Mouse (Mus musculus): Measurements from ENCODE around the gene Zfp52. TPM values are rescaled to one million over a fixed set of nuclear protein-coding genes. Genes with fewer than 3 reads are reported as not detected.

Zfp52 gene
- polyA plus RNA-seq, 1 experiment from 2014 or later: 3.3 TPM

GRCm38 (mm10) chr17:21566728-21567349 is 31.5 kb downstream of the Zfp52 start, which contains the start of gene Zfp948:
Zfp948 (plus strand) TSS chr17:21567008.
- Histone ChIP-seq H3K9me3 (no peaks in the 10 kb centered on the region), H3K4me2 (peak within 1 kb of the TSS; percentile 77), H3K4me3 (peak within 1 kb of the TSS; percentile 86), H3K9ac (peak within 1 kb of the TSS; percentile 89), H3K36me3 (peaks cover 25% of the 10 kb centered on the region), H3K4me1 (peaks cover 21% of the 10 kb centered on the region), H3K27me3 (replicated peaks) (no peaks in the 10 kb centered on the region), H3K27ac (replicated peaks) (peak within 1 kb of the TSS; percentile 90)
- ATAC-seq (ENCODE audit: extremely low read depth, insufficient number of reproducible peaks, low FRiP score, low TSS enrichment): peak; percentile 89
- under 1% methylated on average over 29 of the region's 29 CpGs for WGBS

GRCm38 (mm10) chr17:21567696-21568095 is 32.4 kb downstream of the Zfp52 start:
- WGBS: 50% methylated on average over 1 of the region's 1 CpGs

GRCm38 (mm10) chr17:21579080-21579479 is 43.7 kb downstream of the Zfp52 start:
- ATAC-seq (ENCODE audit: extremely low read depth, insufficient number of reproducible peaks, low FRiP score, low TSS enrichment): no peak
- Histone ChIP-seq H3K9me3 (no peaks in the 10 kb centered on the region), H3K27ac (replicated peaks) (no peak overlapping the region), H3K36me3 (peaks cover 71% of the 10 kb centered on the region), H3K4me1 (0 out of 2 replicates have a peak, but pooled peaks cover 2% of the 10 kb centered on the region), H3K27me3 (replicated peaks) (no peaks in the 10 kb centered on the region), H3K4me3 (no peak overlapping the region), H3K4me2 (no peak overlapping the region), H3K9ac (no peak overlapping the region)
- WGBS: 71% methylated on average over 1 of the region's 1 CpGs

More at GRCm38 (mm10) chr17:21567696-21568095, 32.4 kb downstream of the Zfp52 start:
- Histone ChIP-seq H3K36me3 (peaks cover 27% of the 10 kb centered on the region), H3K4me3 (peak overlapping the region; percentile 86), H3K27ac (replicated peaks) (peak overlapping the region; percentile 52), H3K9me3 (no peaks in the 10 kb centered on the region), H3K9ac (peak overlapping the region; percentile 45; the same call in 1 of the 2 replicates), H3K4me1 (peaks cover 21% of the 10 kb centered on the region), H3K4me2 (peak overlapping the region; percentile 77), H3K27me3 (replicated peaks) (no peaks in the 10 kb centered on the region)
- ATAC-seq (ENCODE audit: extremely low read depth, insufficient number of reproducible peaks, low FRiP score, low TSS enrichment): no peak

GRCm38 (mm10) chr17:21579493-21580175 is 44.3 kb downstream of the Zfp52 start:
- no peak overlapping the region for H3K9ac ChIP-seq
- 16% methylated on average over 5 of the region's 5 CpGs for WGBS
- 0 out of 2 replicates have a peak, but pooled peaks cover 2% of the 10 kb centered on the region for H3K4me1 ChIP-seq
- H3K27ac ChIP-seq (replicated peaks): no peak overlapping the region
- H3K4me3 ChIP-seq: no peak overlapping the region
- no peaks in the 10 kb centered on the region for H3K9me3 ChIP-seq
- H3K27me3 ChIP-seq (replicated peaks): no peaks in the 10 kb centered on the region
- no peak for ATAC-seq (ENCODE audit: extremely low read depth, insufficient number of reproducible peaks, low FRiP score, low TSS enrichment)
- no peak overlapping the region for H3K4me2 ChIP-seq
- peaks cover 71% of the 10 kb centered on the region for H3K36me3 ChIP-seq

- Histone ChIP-seq H3K4me1 (no peaks in the 10 kb centered on the region), H3K4me2 (no peak overlapping the region), H3K9ac (no peak overlapping the region), H3K27me3 (replicated peaks) (no peaks in the 10 kb centered on the region), H3K9me3 (peaks cover 18% of the 10 kb centered on the region), H3K27ac (replicated peaks) (no peak overlapping the region), H3K36me3 (peaks cover 81% of the 10 kb centered on the region), H3K4me3 (no peak overlapping the region)
- ATAC-seq (ENCODE audit: extremely low read depth, insufficient number of reproducible peaks, low FRiP score, low TSS enrichment): no peak
- 96% methylated on average over 2 of the region's 2 CpGs for WGBS
These were observed 50.2 kb downstream of the Zfp52 start for GRCm38 (mm10) chr17:21585521-21585920.

Other genes with a start within 250 kb of the Zfp52 start
- gene Vmn1r237, start 223.7 kb upstream of the Zfp52 start, polyA plus RNA-seq (2015; fragmentation: Nextera tagmentation; extraction: Ambion mirVana): not detected in 2 replicates
- 1.8 TPM in 2 replicates for gene Zfp677, start 151.8 kb upstream of the Zfp52 start, polyA plus RNA-seq (2015; fragmentation: Nextera tagmentation; extraction: Ambion mirVana)
- 3.1 and 3.4 TPM in 2 replicates for gene Zfp54, start 112.3 kb upstream of the Zfp52 start, polyA plus RNA-seq (2015; fragmentation: Nextera tagmentation; extraction: Ambion mirVana)
- 10.1 and 10.5 TPM in 2 replicates for gene Zfp51, start 85.2 kb upstream of the Zfp52 start, polyA plus RNA-seq (2015; fragmentation: Nextera tagmentation; extraction: Ambion mirVana)
- 5.7 and 6.2 TPM in 2 replicates for gene Zfp53, start 46.5 kb upstream of the Zfp52 start, polyA plus RNA-seq (2015; fragmentation: Nextera tagmentation; extraction: Ambion mirVana)
- 11.9 and 13.0 TPM in 2 replicates for gene Zfp948, start 31.5 kb downstream of the Zfp52 start, polyA plus RNA-seq (2015; fragmentation: Nextera tagmentation; extraction: Ambion mirVana)
- 2.2 and 2.7 TPM in 2 replicates for gene Zfp983, start 115.1 kb downstream of the Zfp52 start, polyA plus RNA-seq (2015; fragmentation: Nextera tagmentation; extraction: Ambion mirVana)
- gene Gm10226, start 156.3 kb downstream of the Zfp52 start, polyA plus RNA-seq (2015; fragmentation: Nextera tagmentation; extraction: Ambion mirVana): 2.3 and 4.2 TPM in 2 replicates
- gene Zfp760, start 172.2 kb downstream of the Zfp52 start, polyA plus RNA-seq (2015; fragmentation: Nextera tagmentation; extraction: Ambion mirVana): 6.4 and 6.5 TPM in 2 replicates
- gene Zfp229, start 195.3 kb downstream of the Zfp52 start, polyA plus RNA-seq (2015; fragmentation: Nextera tagmentation; extraction: Ambion mirVana): 4.0 TPM in 2 replicates